Mouse (Mus musculus) hindbrain, embryonic 13.5 days (tissue): Measurements from ENCODE around the gene Gm20479. TPM values are rescaled to one million over a fixed set of nuclear protein-coding genes. Genes with fewer than 3 reads are reported as not detected.

Experiments used
- ATAC-seq: fragments of 200-750 bp; cut with Nextera tagmentation; 2 replicates; pipeline ENCODE4 v1.8.0; 2017; ENCODE audit warnings: moderate TSS enrichment; ENCODE audit not compliant: low FRiP score
- H3K27ac ChIP-seq: fragments of 300-500 bp; sonication (generic); 2 replicates; pipeline ENCODE4 v1.5.1; 2015; ENCODE audit warnings: inconsistent platforms, mild to moderate bottlenecking, moderate library complexity
- H3K27me3 ChIP-seq: fragments of 300-500 bp; sonication (generic); 2 replicates; pipeline ENCODE4 v1.6.1; 2015; ENCODE audit warnings: mild to moderate bottlenecking, inconsistent platforms
- H3K36me3 ChIP-seq: fragments of 300-500 bp; sonication (generic); 2 replicates; pipeline ENCODE4 v1.6.1; 2015; ENCODE audit warnings: mild to moderate bottlenecking, inconsistent platforms
- H3K4me1 ChIP-seq: fragments of 300-500 bp; sonication (generic); replicated peaks from 2 replicates; pipeline ENCODE4 v1.6.1; 2015; ENCODE audit warnings: inconsistent platforms
- H3K4me2 ChIP-seq: fragments of 300-500 bp; sonication (generic); 2 replicates; pipeline ENCODE4 v1.6.1; 2015; ENCODE audit warnings: inconsistent platforms, mild to moderate bottlenecking, moderate library complexity
- H3K4me3 ChIP-seq: fragments of 300-500 bp; sonication (generic); 2 replicates; pipeline ENCODE4 v1.5.1; 2015; ENCODE audit warnings: mild to moderate bottlenecking, inconsistent platforms
- H3K9ac ChIP-seq: fragments of 300-500 bp; sonication (generic); 2 replicates; pipeline ENCODE4 v1.6.1; 2015; ENCODE audit warnings: mild to moderate bottlenecking, inconsistent platforms
- H3K9me3 ChIP-seq: fragments of 300-500 bp; sonication (generic); 2 replicates; pipeline ENCODE4 v1.6.1; 2016; ENCODE audit warnings: inconsistent platforms
- WGBS: fragments of 180-500 bp; shearing (Covaris S2); methylation state at CpG from one replicate; pipeline ENCODE4 v1.1.7; 2015; 5-methylcytosine and 5-hydroxymethylcytosine counted together
- polyA plus RNA-seq: library from polyadenylated mRNA; unstranded; fragments of >200 nt; fragmentation: Nextera tagmentation; extraction: Ambion mirVana; gene quantifications from 2 replicates; pipeline ENCODE4 v1.2.1, GENCODE M21; 2015

Gene Gm20479
- polyA plus RNA-seq, 1 experiment from 2014 or later: not detected

DNA sequence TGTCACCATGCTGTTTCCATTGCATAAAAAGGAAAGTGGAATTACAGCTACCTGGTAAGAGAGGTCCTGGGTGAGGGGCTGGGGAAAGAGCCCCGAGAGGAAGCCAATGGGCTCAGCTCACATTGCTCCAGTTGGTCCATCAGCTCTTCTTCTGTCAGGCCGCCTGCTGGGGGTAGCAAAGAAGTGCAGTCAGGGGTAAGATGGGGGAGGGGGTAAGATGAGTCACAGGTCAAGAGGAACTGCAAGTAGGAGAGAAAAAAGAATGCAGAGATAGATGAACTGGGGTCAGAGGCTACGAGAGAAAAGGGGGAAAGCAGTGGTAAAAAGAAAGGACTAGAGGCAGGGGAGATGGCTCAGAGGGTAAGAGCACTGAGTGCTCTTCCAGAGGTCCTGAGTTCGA is 14.6 kb downstream of the Gm20479 start:
- WGBS: 36% methylated on average over 4 of the region's 4 CpGs
- Histone ChIP-seq H3K4me2 (no peak overlapping the region), H3K9me3 (no peaks in the 10 kb centered on the region), H3K27me3 (peaks cover 16% of the 10 kb centered on the region), H3K9ac (no peak overlapping the region), H3K36me3 (peaks cover 61% of the 10 kb centered on the region), H3K4me3 (no peak overlapping the region), H3K27ac (no peak overlapping the region), H3K4me1 (peaks cover 17% of the 10 kb centered on the region)
- ATAC-seq: no peak

DNA sequence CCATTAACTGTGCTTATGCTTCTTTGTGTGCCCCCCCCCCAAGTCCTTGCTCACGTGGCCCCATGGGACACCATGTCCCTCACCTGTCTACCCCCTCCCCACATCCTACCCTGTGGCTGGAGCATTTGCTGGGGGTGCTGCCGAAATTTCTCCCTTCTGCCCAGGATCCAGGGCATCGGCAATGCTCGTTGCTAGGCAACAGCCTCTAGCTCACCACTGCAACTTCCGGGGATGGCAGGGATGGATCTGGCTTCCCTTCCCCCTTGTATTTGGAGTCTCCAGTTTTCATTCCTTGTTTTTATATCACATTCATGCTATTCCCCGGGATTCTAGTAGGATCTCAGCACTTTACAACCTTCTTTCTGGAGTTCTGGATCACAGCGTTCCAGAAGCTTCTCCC is 17.7 kb downstream of the Gm20479 start:
- Histone ChIP-seq H3K36me3 (peaks cover 30% of the 10 kb centered on the region), H3K4me3 (peak overlapping the region; percentile 31), H3K4me1 (peaks cover 38% of the 10 kb centered on the region), H3K27ac (0 out of 2 replicates have a peak overlapping the region, but pooled peaks have one; percentile 48), H3K27me3 (peaks cover 46% of the 10 kb centered on the region), H3K4me2 (peak overlapping the region; percentile 53), H3K9ac (peak overlapping the region; percentile 61; the same call in 1 of the 2 replicates), H3K9me3 (no peaks in the 10 kb centered on the region)
- ATAC-seq: no peak
- 22% methylated on average over 7 of the region's 7 CpGs for WGBS

DNA sequence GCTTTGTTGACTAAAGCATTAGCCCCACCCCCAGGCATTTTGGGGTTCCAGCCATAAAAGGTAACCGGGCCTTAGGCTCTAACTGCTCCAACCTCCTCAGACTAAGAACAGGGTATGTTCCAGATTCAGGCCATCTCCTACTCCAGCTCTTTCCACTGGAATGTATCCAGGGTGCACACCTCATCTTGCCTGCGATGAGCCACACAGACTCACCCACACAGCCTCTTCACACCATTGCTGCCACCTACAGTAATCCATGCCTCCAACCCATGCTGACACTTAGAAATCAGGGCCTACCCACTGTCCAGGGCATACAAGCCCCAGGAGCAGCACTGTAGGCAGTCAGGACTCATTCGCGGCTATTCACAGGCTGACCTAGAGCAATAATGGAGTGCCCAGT is 18.1 kb downstream of the Gm20479 start:
- Histone ChIP-seq H3K4me2 (peak overlapping the region; percentile 53), H3K9me3 (no peaks in the 10 kb centered on the region), H3K27ac (0 out of 2 replicates have a peak overlapping the region, but pooled peaks have one; percentile 48), H3K4me1 (peaks cover 42% of the 10 kb centered on the region), H3K36me3 (peaks cover 26% of the 10 kb centered on the region), H3K4me3 (peak overlapping the region; percentile 31), H3K9ac (peak overlapping the region; percentile 61; the same call in 1 of the 2 replicates), H3K27me3 (peaks cover 50% of the 10 kb centered on the region)
- WGBS: 57% methylated on average over 4 of the region's 4 CpGs
- ATAC-seq: 0 out of 2 replicates have a peak, but pooled peaks have one; percentile 15

DNA sequence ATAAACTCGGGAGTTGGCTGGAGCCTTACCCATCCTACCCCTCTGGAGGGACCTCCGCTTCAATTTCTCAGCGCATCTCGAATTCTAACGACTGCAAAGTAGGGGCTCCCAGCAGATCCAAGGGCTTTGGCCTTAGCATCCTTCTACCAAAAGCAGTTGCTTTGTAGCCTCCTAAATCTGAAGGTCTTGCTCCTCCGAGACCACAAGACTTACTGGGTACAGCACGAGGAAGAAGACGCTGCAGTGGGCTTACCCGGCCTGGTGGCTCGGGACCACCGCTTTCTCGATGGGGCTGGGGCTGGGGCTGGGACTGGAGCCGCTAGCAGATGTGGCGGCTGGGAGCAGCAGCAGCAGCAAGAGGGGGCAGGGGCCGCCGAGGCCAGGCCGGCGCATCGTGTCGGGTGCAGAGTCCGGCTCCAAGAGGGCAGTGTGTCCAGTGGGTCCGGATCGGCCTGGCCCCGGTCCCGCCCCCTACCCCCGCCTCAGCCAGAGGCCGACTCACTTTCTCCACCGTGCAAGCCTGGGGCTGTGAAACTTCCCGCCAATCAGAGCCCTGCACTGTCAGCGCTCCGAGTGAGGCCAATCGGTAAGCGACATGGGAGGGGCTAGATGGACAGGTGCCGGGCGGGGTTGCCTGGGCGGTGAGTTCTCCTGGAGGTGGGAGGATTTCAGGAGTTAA is 19.9 kb downstream of the Gm20479 start, which contains the start of gene Ltbp4:
Gene Ltbp4, minus strand, starts transcription at position 518 of the 679 bp plus-strand sequence.
- Histone ChIP-seq H3K9me3 (no peaks in the 10 kb centered on the region), H3K27ac (no peak within 1 kb of the TSS), H3K36me3 (peaks cover 13% of the 10 kb centered on the region), H3K4me2 (peak within 1 kb of the TSS; percentile 53), H3K27me3 (peaks cover 68% of the 10 kb centered on the region), H3K9ac (peak within 1 kb of the TSS; percentile 58), H3K4me3 (peak within 1 kb of the TSS; percentile 29), H3K4me1 (peaks cover 60% of the 10 kb centered on the region)
- no peak for ATAC-seq
- WGBS: under 1% methylated on average over 36 of the region's 36 CpGs

DNA sequence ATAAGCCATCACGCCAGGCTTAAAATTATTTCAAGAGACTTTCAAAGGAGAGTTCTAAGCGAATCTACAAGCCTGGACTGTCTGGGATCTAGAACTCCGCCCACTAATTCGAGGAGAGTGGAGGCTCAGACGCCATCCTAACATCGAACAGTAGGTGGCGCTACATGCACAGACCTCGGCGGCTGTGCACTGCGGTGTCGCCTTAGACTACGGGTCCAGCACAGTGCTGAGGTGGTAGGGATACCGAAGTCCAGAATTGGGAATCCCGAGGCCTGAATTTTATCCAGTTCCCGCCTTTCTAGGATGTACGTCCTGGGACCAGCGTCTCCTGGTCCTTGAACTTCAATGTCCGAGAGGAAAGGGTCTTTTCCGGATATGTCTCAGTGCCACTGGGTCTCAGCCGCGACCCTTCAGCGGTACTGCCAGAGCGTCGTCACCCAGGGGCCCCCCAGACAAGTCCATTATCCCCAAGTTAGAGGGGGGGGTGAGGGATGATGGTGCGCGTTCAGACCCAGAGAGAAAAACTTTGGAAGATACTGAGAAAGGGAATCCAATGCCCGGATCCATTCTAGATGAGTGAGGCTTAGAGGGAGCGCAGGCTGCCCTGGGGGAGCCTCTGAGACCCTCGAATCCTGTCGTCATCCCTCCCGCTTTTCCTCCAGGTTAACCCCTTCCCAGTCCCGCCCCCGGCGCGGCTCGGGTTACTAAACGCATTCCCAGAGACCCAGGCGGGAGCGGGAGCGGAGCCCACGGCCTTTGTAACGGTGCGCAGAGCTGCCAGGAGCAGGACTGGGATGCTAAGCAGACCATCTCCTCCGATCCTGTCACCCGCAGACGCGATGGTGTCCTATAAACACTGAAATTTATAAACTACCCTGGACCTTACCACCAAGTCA is 21.0 kb downstream of the Gm20479 start:
- Histone ChIP-seq H3K4me3 (peak overlapping the region; percentile 29), H3K4me2 (peak overlapping the region; percentile 53), H3K4me1 (peaks cover 70% of the 10 kb centered on the region), H3K9ac (peak overlapping the region; percentile 58), H3K27me3 (peaks cover 79% of the 10 kb centered on the region), H3K9me3 (no peaks in the 10 kb centered on the region), H3K36me3 (peaks cover 3% of the 10 kb centered on the region; the same call in 1 of the 2 replicates), H3K27ac (no peak overlapping the region)
- ATAC-seq: peak; percentile 71
- 1% methylated on average over 47 of the region's 47 CpGs for WGBS

DNA sequence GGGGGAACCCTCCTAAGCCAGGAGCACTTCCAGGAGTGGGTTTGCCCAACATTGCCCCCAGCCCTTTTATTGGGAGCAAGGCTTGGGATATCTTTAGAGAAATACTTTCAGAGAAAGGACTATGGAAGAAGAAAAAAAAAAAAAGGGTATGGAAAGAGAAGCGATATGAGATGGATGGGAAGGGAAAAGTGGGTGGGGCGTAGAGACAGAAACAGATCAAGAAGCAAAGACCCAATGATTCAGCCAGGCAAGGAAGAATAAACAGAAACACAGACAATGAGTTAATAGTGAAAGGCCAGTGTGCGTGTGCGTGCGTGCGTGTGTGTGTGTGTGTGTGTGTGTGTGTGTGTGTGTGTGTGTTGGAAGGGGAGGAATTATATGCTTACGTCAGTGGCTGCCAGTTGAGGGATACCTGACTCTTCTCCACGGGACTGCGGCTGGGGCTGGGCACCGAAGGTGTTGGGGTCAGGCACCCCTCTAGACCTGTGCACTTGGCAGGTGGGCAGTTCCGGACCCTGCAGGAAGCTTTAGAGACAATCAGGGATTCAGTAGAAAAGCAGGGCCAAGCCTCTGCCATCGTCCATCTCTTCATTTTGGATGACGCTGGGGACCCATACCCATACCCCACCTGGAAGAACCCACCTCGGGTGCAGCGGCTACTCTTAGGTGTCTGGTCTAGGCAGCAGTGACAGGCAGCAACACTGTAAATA is 22.1 kb downstream of the Gm20479 start:
- Histone ChIP-seq H3K9me3 (no peaks in the 10 kb centered on the region), H3K36me3 (no peaks in the 10 kb centered on the region), H3K27me3 (peaks cover 89% of the 10 kb centered on the region), H3K27ac (no peak overlapping the region), H3K4me3 (peak overlapping the region; percentile 29; the same call in 1 of the 2 replicates), H3K9ac (no peak overlapping the region), H3K4me2 (no peak overlapping the region; the same call in 1 of the 2 replicates), H3K4me1 (peaks cover 79% of the 10 kb centered on the region)
- WGBS: 55% methylated on average over 15 of the region's 15 CpGs
- ATAC-seq: 0 out of 2 replicates have a peak, but pooled peaks have one; percentile 1

DNA sequence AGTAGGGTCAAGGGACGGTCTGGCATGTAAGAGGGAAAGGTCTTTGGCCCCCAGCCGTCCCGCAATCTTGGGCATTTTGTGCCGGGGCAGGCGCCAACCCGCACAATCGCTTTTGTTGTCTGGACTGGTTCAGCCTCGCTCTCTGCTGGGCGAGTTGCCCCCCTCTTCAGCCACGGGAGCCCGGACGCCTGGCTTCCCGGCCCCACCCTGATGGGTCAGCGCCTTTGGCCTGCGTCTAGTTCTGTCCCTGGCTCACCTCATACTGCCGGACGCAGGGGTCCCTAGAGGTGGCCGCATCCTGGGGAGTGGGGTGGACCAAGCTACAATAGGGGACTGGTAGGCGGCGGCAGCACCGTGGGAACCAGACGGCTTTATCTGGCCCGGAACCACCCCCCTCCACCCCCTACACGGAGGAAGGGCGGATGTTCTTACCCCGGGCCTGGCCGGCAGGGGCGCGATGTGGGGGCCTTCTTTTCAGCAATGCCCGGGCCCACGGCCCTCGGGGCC is 22.8 kb downstream of the Gm20479 start:
- 1% methylated on average over 32 of the region's 32 CpGs for WGBS
- Histone ChIP-seq H3K36me3 (no peaks in the 10 kb centered on the region), H3K27me3 (peaks cover 96% of the 10 kb centered on the region), H3K4me3 (no peak overlapping the region), H3K9me3 (no peaks in the 10 kb centered on the region), H3K4me1 (peaks cover 75% of the 10 kb centered on the region), H3K4me2 (peak overlapping the region; percentile 84), H3K27ac (no peak overlapping the region), H3K9ac (no peak overlapping the region; the same call in 1 of the 2 replicates)
- no peak for ATAC-seq

DNA sequence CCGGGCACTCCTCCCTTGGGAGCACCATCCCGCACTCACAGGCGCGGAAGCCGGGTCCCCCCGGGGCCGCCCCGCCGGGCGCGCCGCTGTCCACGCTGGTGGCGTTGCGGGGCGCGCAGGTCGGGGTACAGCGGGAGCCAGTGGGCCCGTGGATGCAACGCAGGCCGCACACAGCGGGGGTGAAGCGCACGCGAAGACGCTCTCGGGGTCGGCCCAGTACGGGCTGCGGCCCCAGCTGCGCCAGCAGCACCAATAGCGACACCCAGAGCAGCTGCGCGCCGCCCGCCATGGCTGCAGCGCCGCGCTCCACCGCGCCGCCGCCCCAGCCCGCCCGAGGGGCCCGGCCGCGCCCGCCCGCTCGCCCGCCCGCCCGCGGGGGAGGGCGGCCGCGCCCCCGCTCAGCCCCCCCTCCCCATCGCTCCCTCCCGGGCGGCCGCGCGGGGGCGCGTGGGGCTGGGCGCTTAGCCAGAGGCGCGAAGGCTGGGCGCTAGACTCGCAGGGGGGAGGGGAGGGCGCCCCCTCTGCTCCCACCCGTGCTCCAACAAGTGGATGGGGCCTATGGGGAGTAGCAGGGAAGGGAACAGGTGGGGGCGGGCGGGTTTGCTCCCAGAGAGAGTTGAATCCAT is 23.8 kb downstream of the Gm20479 start:
- ATAC-seq: no peak
- Histone ChIP-seq H3K36me3 (no peaks in the 10 kb centered on the region), H3K4me1 (peaks cover 72% of the 10 kb centered on the region), H3K9me3 (no peaks in the 10 kb centered on the region), H3K9ac (peak overlapping the region; percentile 73), H3K27me3 (peaks cover 98% of the 10 kb centered on the region), H3K4me2 (peak overlapping the region; percentile 84), H3K27ac (no peak overlapping the region), H3K4me3 (peak overlapping the region; percentile 48)
- 1% methylated on average over 31 of the region's 77 CpGs for WGBS

DNA sequence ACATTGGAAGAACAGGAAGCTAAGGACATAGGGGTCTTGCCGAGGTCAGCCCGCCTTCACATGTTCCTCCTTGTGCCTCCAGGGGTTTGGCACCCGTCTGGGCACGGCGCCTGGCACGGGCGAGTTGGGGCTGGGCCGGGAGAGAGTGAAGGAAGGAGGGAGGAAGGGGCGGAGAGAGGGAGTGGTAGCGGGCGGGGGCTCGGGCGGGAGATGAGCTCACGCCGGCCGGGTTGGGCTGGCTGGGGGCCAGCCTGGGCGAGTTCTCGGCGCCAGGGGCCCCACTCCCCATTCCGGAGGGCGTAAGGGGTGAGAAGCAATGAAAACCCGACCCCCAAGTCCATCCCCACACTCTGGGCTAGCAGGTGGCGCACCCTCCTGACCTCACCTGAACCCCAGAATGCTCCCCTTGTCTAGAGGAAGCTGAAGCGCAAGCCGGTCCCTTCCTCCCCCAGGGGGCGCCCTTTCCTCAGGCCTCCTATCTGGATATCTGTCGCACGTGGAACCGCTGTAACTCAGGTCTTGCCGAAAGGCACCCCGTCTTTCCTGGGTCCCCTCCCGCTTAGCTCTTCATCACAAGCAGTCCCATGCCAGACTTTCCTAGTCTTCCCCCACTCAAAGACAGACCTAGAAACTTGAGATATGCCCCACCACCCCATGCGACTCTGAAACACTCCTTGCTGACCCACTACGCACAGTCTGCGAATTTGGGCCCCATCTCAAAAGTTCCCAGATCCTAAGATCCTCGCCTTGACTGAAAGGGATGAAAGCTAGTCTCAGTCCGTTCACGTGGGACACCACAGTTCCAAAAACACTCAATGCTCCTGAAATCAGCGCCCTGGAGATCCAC is 24.6 kb downstream of the Gm20479 start:
- peaks cover 68% of the 10 kb centered on the region for H3K4me1 ChIP-seq
- no peaks in the 10 kb centered on the region for H3K9me3 ChIP-seq
- no peaks in the 10 kb centered on the region for H3K36me3 ChIP-seq
- peak overlapping the region; percentile 48 for H3K4me3 ChIP-seq
- peaks cover 98% of the 10 kb centered on the region for H3K27me3 ChIP-seq
- H3K27ac ChIP-seq: no peak overlapping the region
- peak overlapping the region; percentile 73 for H3K9ac ChIP-seq
- WGBS: under 1% methylated on average over 28 of the region's 39 CpGs
- ATAC-seq: no peak
- peak overlapping the region; percentile 84 for H3K4me2 ChIP-seq

DNA sequence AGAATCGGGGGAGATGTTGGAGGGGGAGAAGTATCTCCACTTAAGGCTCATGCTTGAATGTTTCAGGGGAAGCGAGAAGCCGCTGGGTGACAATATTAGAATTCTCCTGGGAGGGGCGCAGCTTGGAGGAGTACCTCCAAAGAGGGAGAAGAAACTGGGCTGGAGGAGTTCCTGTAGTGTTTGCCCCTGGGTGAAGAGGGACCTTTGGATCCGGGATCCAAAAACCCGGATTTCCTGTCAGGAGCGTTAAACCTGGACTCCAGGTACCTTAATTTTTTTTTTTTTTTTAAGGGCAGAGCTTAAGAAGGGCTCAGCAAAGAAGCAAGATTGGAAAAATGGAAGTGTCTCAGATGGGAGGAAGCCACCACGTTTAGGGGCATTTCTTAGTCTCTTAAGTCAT is 25.4 kb downstream of the Gm20479 start:
- Histone ChIP-seq H3K27me3 (peaks cover 98% of the 10 kb centered on the region), H3K4me2 (peak overlapping the region; percentile 84; the same call in 1 of the 2 replicates), H3K4me1 (peaks cover 60% of the 10 kb centered on the region), H3K9me3 (no peaks in the 10 kb centered on the region), H3K9ac (no peak overlapping the region), H3K27ac (no peak overlapping the region), H3K4me3 (peak overlapping the region; percentile 48), H3K36me3 (no peaks in the 10 kb centered on the region)
- 9% methylated on average over 8 of the region's 8 CpGs for WGBS
- no peak for ATAC-seq

DNA sequence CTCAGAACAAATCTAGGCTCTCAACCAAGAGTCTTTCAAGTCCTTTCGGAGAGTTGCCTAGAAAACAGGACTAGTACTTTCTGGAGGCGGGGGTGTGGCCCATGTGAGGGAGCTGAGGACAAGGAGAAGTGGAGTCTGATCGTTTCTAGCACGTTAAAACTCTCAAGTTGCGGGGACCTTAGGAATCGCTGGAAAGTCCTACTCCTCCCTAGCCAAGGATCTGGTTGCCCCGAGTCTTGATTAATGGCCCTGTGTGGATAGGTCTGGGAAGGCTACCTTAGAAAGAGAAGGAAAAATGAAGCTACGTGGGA is 25.7 kb downstream of the Gm20479 start:
- Histone ChIP-seq H3K9ac (no peak overlapping the region), H3K27ac (no peak overlapping the region), H3K36me3 (no peaks in the 10 kb centered on the region), H3K27me3 (peaks cover 98% of the 10 kb centered on the region), H3K4me2 (no peak overlapping the region), H3K4me1 (peaks cover 58% of the 10 kb centered on the region), H3K9me3 (no peaks in the 10 kb centered on the region), H3K4me3 (0 out of 2 replicates have a peak overlapping the region, but pooled peaks have one; percentile 48)
- 5% methylated on average over 8 of the region's 8 CpGs for WGBS
- no peak for ATAC-seq
